ENCODE assay signal across 16 mouse cellular contexts in genomic region chr2:49572684-49573083, GRCm38 (mm10). TPM values are rescaled to one million over a fixed set of nuclear protein-coding genes. Genes with fewer than 3 reads are reported as not detected.
A peak's percentile ranks its signal among the peaks of the same experiment; 100 is the strongest.
DNase-seq lines count a peak whose midpoint lies in the region; ATAC-seq and TF ChIP-seq lines count a peak whose summit lies in the region.
"Had no signal": no experiment of that assay in that cellular context is flagged by ENCODE, and none has a peak within 500 bp of the region (broad histone marks: within the 10 kb centered on the region; RNA-seq: fewer than 3 reads in every experiment).

No protein-coding gene starts in this region.

- no peak overlapping the region for H3K4me3 ChIP-seq in hindbrain, embryonic 12.5 days
- no peak overlapping the region for H3K4me3 ChIP-seq in hindbrain, embryonic 11.5 days (ENCODE audit: low read depth, low read length)
- peak overlapping the region; percentile 12; the same call in 1 of the 2 replicates for H3K4me3 ChIP-seq in cortical plate, adult 2 months (ENCODE audit: insufficient read depth, low read length)
- peak overlapping the region; percentile 16; the same call in 1 of the 2 replicates for H3K4me3 ChIP-seq in forebrain, postnatal 0 days (ENCODE audit: low read depth, low read length)
- H3K4me3 ChIP-seq in midbrain, embryonic 14.5 days (replicated peaks; ENCODE audit: low read depth, low read length): no peak overlapping the region
- H3K4me3 ChIP-seq: myocyte had no signal

- 74% methylated on average over 9 of the region's 9 CpGs for WGBS in hindbrain, embryonic 12.5 days
- WGBS in hindbrain, embryonic 11.5 days: 75% methylated on average over 9 of the region's 9 CpGs
- WGBS in forebrain, postnatal 0 days: 51% methylated on average over 9 of the region's 9 CpGs
- 72% methylated on average over 9 of the region's 9 CpGs for WGBS in midbrain, embryonic 14.5 days

- no peak overlapping the region for H3K9ac ChIP-seq in hindbrain, embryonic 12.5 days
- no peak overlapping the region for H3K9ac ChIP-seq in hindbrain, embryonic 11.5 days (ENCODE audit: low read depth, low read length)
- H3K9ac ChIP-seq in forebrain, postnatal 0 days: peak overlapping the region; percentile 35; the same call in 1 of the 2 replicates
- H3K9ac ChIP-seq in midbrain, embryonic 14.5 days (replicated peaks; ENCODE audit: low read length): no peak overlapping the region; the same call in 1 of the 2 replicates

- H3K4me1 ChIP-seq in hindbrain, embryonic 12.5 days: peaks cover 31% of the 10 kb centered on the region
- H3K4me1 ChIP-seq in hindbrain, embryonic 11.5 days (replicated peaks; ENCODE audit: control insufficient read depth, insufficient read depth, low read length): no peaks in the 10 kb centered on the region
- H3K4me1 ChIP-seq in cortical plate, adult 2 months (ENCODE audit: control insufficient read depth, insufficient read depth, low read length): peaks cover 8% of the 10 kb centered on the region
- H3K4me1 ChIP-seq in forebrain, postnatal 0 days (ENCODE audit: insufficient read depth): peaks cover 15% of the 10 kb centered on the region
- peaks cover 11% of the 10 kb centered on the region; the same call in 1 of the 2 replicates for H3K4me1 ChIP-seq in midbrain, embryonic 14.5 days (ENCODE audit: control insufficient read depth, insufficient read depth, low read length)

- DNase-seq in hindbrain, embryonic 11.5 days (ENCODE audit: low spot score): no peak
- DNase-seq in forebrain, postnatal 0 days: no peak
- DNase-seq in midbrain, embryonic 14.5 days: no peak
- DNase-seq in adrenal gland, postnatal 25 days: no peak
- no peak for DNase-seq in urinary bladder, postnatal 4 days (ENCODE audit: low spot score in 2 of 2)
- no peak for DNase-seq in left cerebral cortex, postnatal 36 days (ENCODE audit: low spot score in 2 of 2)
- DNase-seq: heart, adult 11 months; heart, postnatal 4 days; lung, postnatal 36 days; thymus, postnatal 25 days had no signal

- no peaks in the 10 kb centered on the region for H3K36me3 ChIP-seq in hindbrain, embryonic 12.5 days
- no peaks in the 10 kb centered on the region for H3K36me3 ChIP-seq in hindbrain, embryonic 11.5 days (ENCODE audit: control insufficient read depth, insufficient read depth, low read length)
- H3K36me3 ChIP-seq in forebrain, postnatal 0 days (ENCODE audit: insufficient read depth): no peaks in the 10 kb centered on the region
- no peaks in the 10 kb centered on the region for H3K36me3 ChIP-seq in midbrain, embryonic 14.5 days (ENCODE audit: control insufficient read depth, insufficient read depth, low read length)
- H3K36me3 ChIP-seq: G1E had no signal

- peak overlapping the region; percentile 76 for H3K27ac ChIP-seq in hindbrain, embryonic 12.5 days
- H3K27ac ChIP-seq in hindbrain, embryonic 11.5 days (ENCODE audit: low read depth, low read length): no peak overlapping the region
- H3K27ac ChIP-seq in cortical plate, adult 2 months (ENCODE audit: insufficient read depth, low read length): peak overlapping the region; percentile 6; the same call in 1 of the 2 replicates
- peak overlapping the region; percentile 67; the same call in 1 of the 2 replicates for H3K27ac ChIP-seq in forebrain, postnatal 0 days (ENCODE audit: low read depth, low read length)
- H3K27ac ChIP-seq in midbrain, embryonic 14.5 days (replicated peaks; ENCODE audit: low read depth, low read length): peak overlapping the region; percentile 77

- H3K4me2 ChIP-seq in hindbrain, embryonic 12.5 days (replicated peaks): peak overlapping the region; percentile 35; the same call in 1 of the 2 replicates
- H3K4me2 ChIP-seq in hindbrain, embryonic 11.5 days (replicated peaks; ENCODE audit: low read depth, low read length): no peak overlapping the region
- peak overlapping the region; percentile 45 for H3K4me2 ChIP-seq in forebrain, postnatal 0 days (ENCODE audit: low read depth)
- H3K4me2 ChIP-seq in midbrain, embryonic 14.5 days (ENCODE audit: low read length): peak overlapping the region; percentile 46
- H3K4me2 ChIP-seq: liver, embryonic 11.5 days had no signal

- ATAC-seq in hindbrain, embryonic 12.5 days (ENCODE audit: low FRiP score): 0 out of 2 replicates have a peak, but pooled peaks have one; percentile 38
- no peak for ATAC-seq in hindbrain, embryonic 11.5 days (ENCODE audit: low FRiP score)
- ATAC-seq in forebrain, postnatal 0 days: no peak
- ATAC-seq in midbrain, embryonic 14.5 days (ENCODE audit: low FRiP score, low TSS enrichment): 0 out of 2 replicates have a peak, but pooled peaks have one; percentile 15
- ATAC-seq: activated CD4-positive, CD25-positive, alpha-beta regulatory T cell, adult 4 months had no signal

- intact Hi-C loops in left cerebral cortex, postnatal 36 days (cut with DNase I): loop anchor here (5.0 kb wide), 1 partner anchor 45 kb away; the partner anchor contains the start of gene Kif5c

- no peak for TF ChIP-seq POLR2A in cortical plate, adult 2 months (IDR thresholded peaks at IDR 0.05; ENCODE audit: extremely low read depth, insufficient read depth, low read length)

- no peak for TF ChIP-seq CTCF in cortical plate, adult 2 months (IDR thresholded peaks at IDR 0.05; ENCODE audit: extremely low read depth, insufficient read depth, low read length)
- no peak for TF ChIP-seq CTCF in forebrain, postnatal 0 days (IDR thresholded peaks at IDR 0.05; ENCODE audit: low read depth)

- no peaks in the 10 kb centered on the region for H3K9me3 ChIP-seq in hindbrain, embryonic 12.5 days (replicated peaks)
- no peaks in the 10 kb centered on the region for H3K9me3 ChIP-seq in hindbrain, embryonic 11.5 days (ENCODE audit: control insufficient read depth, low read length)
- H3K9me3 ChIP-seq in forebrain, postnatal 0 days (ENCODE audit: low read length): no peaks in the 10 kb centered on the region
- no peaks in the 10 kb centered on the region for H3K9me3 ChIP-seq in midbrain, embryonic 14.5 days (ENCODE audit: control insufficient read depth, low read length)
- H3K9me3 ChIP-seq: G1E had no signal

- no peaks in the 10 kb centered on the region for H3K27me3 ChIP-seq in hindbrain, embryonic 12.5 days
- H3K27me3 ChIP-seq in hindbrain, embryonic 11.5 days (ENCODE audit: control insufficient read depth, insufficient read depth, low read length): no peaks in the 10 kb centered on the region
- no peaks in the 10 kb centered on the region for H3K27me3 ChIP-seq in forebrain, postnatal 0 days (ENCODE audit: insufficient read depth, low read length)
- no peaks in the 10 kb centered on the region for H3K27me3 ChIP-seq in midbrain, embryonic 14.5 days (ENCODE audit: control insufficient read depth, insufficient read depth, low read length)

RNA-seq across cellular contexts. Expression of gene Kif5c, which starts 46.4 kb away (rescaled TPM):
- polyA plus RNA-seq in hindbrain, embryonic 12.5 days (2016; fragmentation: Nextera tagmentation; extraction: Ambion mirVana): 153 and 157 TPM in 2 replicates
- 112 and 115 TPM in 2 replicates for polyA plus RNA-seq in hindbrain, embryonic 11.5 days (2014; fragmentation: Nextera tagmentation; extraction: Ambion mirVana)
- polyA plus RNA-seq in cortical plate, adult 2 months (2012; rRNA removed): 408 and 495 TPM in 2 replicates
- 349 and 408 TPM in 2 replicates for total RNA-seq in forebrain, postnatal 0 days (2014; rRNA removed)
- polyA plus RNA-seq in forebrain, postnatal 0 days (2015; fragmentation: Nextera tagmentation; extraction: Ambion mirVana): 112 and 163 TPM in 2 replicates
- polyA plus RNA-seq in midbrain, embryonic 14.5 days (2014; fragmentation: Nextera tagmentation; extraction: Ambion mirVana): 221 and 251 TPM in 2 replicates
- 5.5 and 8.1 TPM in 2 replicates for total RNA-seq in adrenal gland, postnatal 25 days (2021)
- 100 to 1,000 TPM; 591 to 630 TPM for total RNA-seq in left cerebral cortex, postnatal 36 days (2021)

Comparison
In these comparisons a context has a peak if more than half of its experiments do, and no peak if none do; other contexts are left out.
1. ATAC-seq: peak in hindbrain, embryonic 12.5 days (single experiment) and midbrain, embryonic 14.5 days (single experiment); none in hindbrain, embryonic 11.5 days (single experiment) and forebrain, postnatal 0 days (single experiment).
2. H3K4me3 ChIP-seq: peak in cortical plate, adult 2 months (single experiment) and forebrain, postnatal 0 days (single experiment); none in hindbrain, embryonic 12.5 days (single experiment), hindbrain, embryonic 11.5 days (single experiment) and midbrain, embryonic 14.5 days (single experiment).